In the genomic region with DNA sequence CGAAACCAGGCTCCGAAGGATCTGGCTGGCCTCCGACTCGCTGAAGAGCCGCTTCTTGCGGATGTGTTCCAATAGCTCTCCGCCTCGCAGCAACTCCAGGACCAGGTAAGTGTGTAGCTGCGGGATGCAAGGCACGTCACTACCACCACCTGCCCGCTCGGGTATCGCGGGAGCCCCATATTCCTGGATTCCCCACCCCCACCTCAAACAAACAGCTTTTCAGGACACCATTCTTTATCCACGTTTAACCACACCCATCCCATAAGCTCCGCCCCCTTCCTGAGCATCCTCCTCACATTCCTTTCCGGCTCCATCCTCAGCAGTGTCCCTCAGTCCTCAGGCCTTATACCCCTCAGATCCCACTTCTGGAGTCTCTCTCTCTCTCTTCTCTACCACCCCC, we compare ENCODE assay signal across 8 mouse cellular contexts. TPM values are rescaled to one million over a fixed set of nuclear protein-coding genes. Genes with fewer than 3 reads are reported as not detected.
DNase-seq lines count a peak whose midpoint lies in the region; ATAC-seq and TF ChIP-seq lines count a peak whose summit lies in the region.

No protein-coding gene starts in this region.

- 40% methylated on average over 17 of the region's 17 CpGs for WGBS in kidney, postnatal 0 days
- WGBS in hindbrain, embryonic 14.5 days, result 3% methylated on average over 17 of the region's 17 CpGs
- 5% methylated on average over 17 of the region's 17 CpGs for WGBS in neural tube, embryonic 13.5 days

- no peaks in the 10 kb centered on the region for H3K9me3 ChIP-seq in kidney, postnatal 0 days (replicated peaks; ENCODE audit: low read length)
- H3K9me3 ChIP-seq in hindbrain, embryonic 14.5 days (ENCODE audit: control insufficient read depth, low read length), result no peaks in the 10 kb centered on the region
- H3K9me3 ChIP-seq in neural tube, embryonic 13.5 days, result no peaks in the 10 kb centered on the region

- H3K9ac ChIP-seq in kidney, postnatal 0 days (ENCODE audit: low read depth, low read length), result no peak overlapping the region
- peak overlapping the region; percentile 62 for H3K9ac ChIP-seq in hindbrain, embryonic 14.5 days
- peak overlapping the region; percentile 48 for H3K9ac ChIP-seq in neural tube, embryonic 13.5 days

- H3K27me3 ChIP-seq in kidney, postnatal 0 days (ENCODE audit: insufficient read depth, low read length), result peaks cover 9% of the 10 kb centered on the region
- peaks cover 49% of the 10 kb centered on the region for H3K27me3 ChIP-seq in hindbrain, embryonic 14.5 days (ENCODE audit: control insufficient read depth, insufficient read depth, low read length)
- H3K27me3 ChIP-seq in neural tube, embryonic 13.5 days, result peaks cover 78% of the 10 kb centered on the region

- peaks cover 10% of the 10 kb centered on the region; the same call in 1 of the 2 replicates for H3K4me1 ChIP-seq in kidney, postnatal 0 days (replicated peaks; ENCODE audit: insufficient read depth, low read length)
- peaks cover 24% of the 10 kb centered on the region for H3K4me1 ChIP-seq in hindbrain, embryonic 14.5 days (replicated peaks; ENCODE audit: control insufficient read depth, insufficient read depth, low read length)
- peaks cover 19% of the 10 kb centered on the region for H3K4me1 ChIP-seq in neural tube, embryonic 13.5 days (replicated peaks)

- H3K36me3 ChIP-seq in kidney, postnatal 0 days (ENCODE audit: insufficient read depth, low read length), result peaks cover 21% of the 10 kb centered on the region
- no peaks in the 10 kb centered on the region for H3K36me3 ChIP-seq in hindbrain, embryonic 14.5 days (replicated peaks; ENCODE audit: control insufficient read depth, insufficient read depth)
- no peaks in the 10 kb centered on the region for H3K36me3 ChIP-seq in neural tube, embryonic 13.5 days

- H3K4me3 ChIP-seq in kidney, postnatal 0 days (replicated peaks; ENCODE audit: low read depth, low read length), result 0 out of 2 replicates have a peak overlapping the region, but pooled peaks have one; percentile 7
- H3K4me3 ChIP-seq in hindbrain, embryonic 14.5 days (replicated peaks; ENCODE audit: low read length), result peak overlapping the region; percentile 42
- peak overlapping the region; percentile 31 for H3K4me3 ChIP-seq in neural tube, embryonic 13.5 days

- DNase-seq in kidney, postnatal 0 days (ENCODE audit: low spot score), result no peak
- DNase-seq in kidney, adult 11 months, result no peak
- peak; percentile 47 for DNase-seq in embryo, embryonic 9.5 days (ENCODE audit: extremely low spot score)
- no peak for DNase-seq in hindbrain, embryonic 14.5 days (ENCODE audit: low spot score)
- no peak for DNase-seq in layer of hippocampus, adult 8-10 months (ENCODE audit: low spot score in 2 of 2)
- no peak for DNase-seq in adrenal gland, adult 8-10 months
- DNase-seq in T-cell, adult 2 months (ENCODE audit: low spot score), result no peak

- no peak for ATAC-seq in kidney, postnatal 0 days (replicated peaks; ENCODE audit: low FRiP score, low read depth)
- peak; percentile 40; the same call in 1 of the 2 replicates for ATAC-seq in hindbrain, embryonic 14.5 days (ENCODE audit: low FRiP score)
- ATAC-seq in neural tube, embryonic 13.5 days (ENCODE audit: low read depth), result peak; percentile 49; the same call in 1 of the 2 replicates

- TF ChIP-seq CTCF in kidney, postnatal 0 days (IDR thresholded peaks at IDR 0.05; ENCODE audit: low read depth), result no peak

- H3K4me2 ChIP-seq in kidney, postnatal 0 days (ENCODE audit: low read length), result peak overlapping the region; percentile 35
- H3K4me2 ChIP-seq in hindbrain, embryonic 14.5 days (replicated peaks), result peak overlapping the region; percentile 52
- peak overlapping the region; percentile 62 for H3K4me2 ChIP-seq in neural tube, embryonic 13.5 days

- H3K27ac ChIP-seq in kidney, postnatal 0 days, result no peak overlapping the region
- no peak overlapping the region for H3K27ac ChIP-seq in hindbrain, embryonic 14.5 days
- no peak overlapping the region for H3K27ac ChIP-seq in neural tube, embryonic 13.5 days (replicated peaks)

RNA-seq across cellular contexts. Expression of a gene that starts 9.1 kb away (rescaled TPM):
- polyA plus RNA-seq in kidney, postnatal 0 days (2015; fragmentation: Nextera tagmentation; extraction: Ambion mirVana), result 19.6 TPM in 2 replicates
- 10.6 and 11.1 TPM in 2 replicates for polyA plus RNA-seq in hindbrain, embryonic 14.5 days (2014; fragmentation: Nextera tagmentation; extraction: Ambion mirVana)
- polyA plus RNA-seq in neural tube, embryonic 13.5 days (2015; fragmentation: Nextera tagmentation; extraction: Ambion mirVana), result 8.4 and 9.8 TPM in 2 replicates
- 10 to 100 TPM; 33.7 to 42.9 (median 37.6) TPM for total RNA-seq in layer of hippocampus, adult 8-10 months (2022)
- total RNA-seq in adrenal gland, adult 8-10 months (2022), result 10 to 100 TPM; 30.2 to 42.5 (median 36.1) TPM

RNA-seq across cellular contexts. Expression of a gene that starts 26.7 kb away (rescaled TPM):
- polyA plus RNA-seq in kidney, postnatal 0 days (2015; fragmentation: Nextera tagmentation; extraction: Ambion mirVana), result 0.73 and 0.87 TPM in 2 replicates
- polyA plus RNA-seq in hindbrain, embryonic 14.5 days (2014; fragmentation: Nextera tagmentation; extraction: Ambion mirVana), result 0.48 and 0.90 TPM in 2 replicates
- polyA plus RNA-seq in neural tube, embryonic 13.5 days (2015; fragmentation: Nextera tagmentation; extraction: Ambion mirVana), result 0.54 and 1.3 TPM in 2 replicates
- total RNA-seq in layer of hippocampus, adult 8-10 months (2022), result 10 to 100 TPM in 3 of 4 experiments, 1 to 10 TPM in 1; 7.5 to 17.4 (median 12.6) TPM
- 1 to 10 TPM; 1.7 to 3.6 (median 2.4) TPM for total RNA-seq in adrenal gland, adult 8-10 months (2022)
